In the genomic region with DNA sequence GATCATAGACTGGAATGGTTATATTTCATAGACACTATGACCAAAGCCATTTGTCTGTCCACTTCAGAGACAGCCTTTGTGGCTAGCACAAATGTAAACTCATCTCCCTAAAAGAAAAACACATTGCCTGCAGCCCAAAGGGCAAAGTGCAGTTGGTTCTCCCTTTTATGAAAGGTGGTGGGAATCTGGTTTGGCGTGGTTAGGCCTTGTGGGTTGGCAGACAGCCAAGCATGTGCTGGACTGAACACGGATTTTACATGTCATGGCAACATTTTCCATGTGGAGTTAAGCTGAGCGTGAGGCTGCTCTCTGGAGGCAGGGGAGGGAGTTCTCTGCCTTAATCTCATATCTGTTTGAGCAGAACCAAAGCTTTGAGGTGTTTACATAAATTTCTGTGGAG, we compare ENCODE assay signal across 9 mouse cellular contexts.
DNase-seq lines count a peak whose midpoint lies in the region; TF ChIP-seq lines count a peak whose summit lies in the region.
"Had no signal": no experiment of that assay in that cellular context is flagged by ENCODE, and none has a peak within 500 bp of the region (broad histone marks: within the 10 kb centered on the region; RNA-seq: fewer than 3 reads in every experiment).

No protein-coding gene starts in this region.

- H3K79me2 ChIP-seq in heart, adult 2 months (replicated peaks; ENCODE audit: control insufficient read depth, insufficient read depth, low read length) = no peaks in the 10 kb centered on the region

- DNase-seq in heart, adult 11 months = peak; percentile 61
- DNase-seq in heart, adult 2 months = no peak
- peak; percentile 39 for DNase-seq in embryo, embryonic 11.5 days (ENCODE audit: low read depth, low spot score)
- DNase-seq in kidney, adult 9 months = peak; percentile 49
- peak; percentile 44 for DNase-seq in lung, postnatal 14 days
- DNase-seq in layer of hippocampus, adult 9-10 months (ENCODE audit: low spot score) = no peak
- no peak for DNase-seq in adrenal gland, adult 2 months
- no peak for DNase-seq in spleen, adult 12 weeks (ENCODE audit: low spot score)

- H3K4me3 ChIP-seq in heart, adult 2 months = no peak overlapping the region
- H3K4me3 ChIP-seq: neural tube, embryonic 12.5 days had no signal

- TF ChIP-seq EP300 in heart, adult 2 months (IDR thresholded peaks at IDR 0.05; ENCODE audit: insufficient read depth, low read depth, low read length) = no peak

- no peak for TF ChIP-seq POLR2A in heart, adult 2 months (IDR thresholded peaks at IDR 0.05; ENCODE audit: insufficient read depth, low read depth, low read length)

- intact Hi-C loops in heart, adult 2 months (cut with DNase I) = no loop called here

- TF ChIP-seq CTCF in heart, adult 2 months (IDR thresholded peaks at IDR 0.05) = no peak

- peaks cover 2% of the 10 kb centered on the region; the same call in 1 of the 2 replicates for H3K4me1 ChIP-seq in heart, adult 2 months (ENCODE audit: control insufficient read depth, insufficient read depth, low read length)
- H3K4me1 ChIP-seq: neural tube, embryonic 12.5 days had no signal

- no peak overlapping the region for H3K27ac ChIP-seq in heart, adult 2 months
- H3K27ac ChIP-seq: neural tube, embryonic 12.5 days had no signal

- H3K9ac ChIP-seq in heart, adult 2 months (ENCODE audit: low read depth, low read length) = no peak overlapping the region
- H3K9ac ChIP-seq: neural tube, embryonic 12.5 days had no signal

- H3K27me3 ChIP-seq in heart, adult 2 months (ENCODE audit: control insufficient read depth, insufficient read depth, low read length) = no peaks in the 10 kb centered on the region
- H3K27me3 ChIP-seq: neural tube, embryonic 12.5 days had no signal

- H3K36me3 ChIP-seq in heart, adult 2 months (ENCODE audit: control insufficient read depth, insufficient read depth, low read length) = no peaks in the 10 kb centered on the region
- H3K36me3 ChIP-seq: neural tube, embryonic 12.5 days had no signal

- WGBS in heart, adult 2 months = 26% methylated on average over 3 of the region's 3 CpGs

Comparison
In these comparisons a context has a peak if more than half of its experiments do, and no peak if none do; other contexts are left out.
1. DNase-seq: peak in heart, adult 11 months (single experiment), embryo, embryonic 11.5 days (single experiment), kidney, adult 9 months (single experiment) and lung, postnatal 14 days (single experiment); none in heart, adult 2 months (0 of 2), layer of hippocampus, adult 9-10 months (single experiment), adrenal gland, adult 2 months (single experiment) and spleen, adult 12 weeks (single experiment).